Mouse (Mus musculus) urinary bladder, postnatal 10 days (tissue): Measurements from ENCODE around the gene Apobec1.
"Not testable (repeated sequence)": the region's sequence is repeated elsewhere in the genome, so short reads cannot be mapped to it uniquely, and the experiment has no call there.

ENCODE experiments used
- DNase-seq: peaks from one replicate; pipeline ENCODE4 v3.0.0; 2022; ENCODE audit warnings: low spot score

The Apobec1 gene

GRCm38 (mm10) chr6:122560427-122560826, 41.8 kb downstream of the Apobec1 start:
- DNase-seq: no peak

- DNase-seq: no peak
Measured at GRCm38 (mm10) chr6:122556959-122557561, 45.2 kb downstream of the Apobec1 start.

- no peak for DNase-seq
Measured at GRCm38 (mm10) chr6:122555266-122555665, 47.0 kb downstream of the Apobec1 start.

- no peak for DNase-seq
Measured at GRCm38 (mm10) chr6:122554102-122554501, 48.1 kb downstream of the Apobec1 start.

GRCm38 (mm10) chr6:122553606-122554005, 48.6 kb downstream of the Apobec1 start, which contains the start of gene Aicda:
Gene Aicda, plus strand, starts transcription at chr6:122553801.
- DNase-seq: no peak

- DNase-seq: no peak
Measured at GRCm38 (mm10) chr6:122545948-122546347, 56.3 kb downstream of the Apobec1 start.

- DNase-seq: no peak
Measured at GRCm38 (mm10) chr6:122545289-122545882, 56.9 kb downstream of the Apobec1 start.

GRCm38 (mm10) chr6:122544672-122545071, 57.6 kb downstream of the Apobec1 start:
- no peak for DNase-seq

GRCm38 (mm10) chr6:122543574-122543973, 58.7 kb downstream of the Apobec1 start:
- DNase-seq: no peak

- DNase-seq: not testable (repeated sequence)
Measured at GRCm38 (mm10) chr6:122542459-122542858, 59.8 kb downstream of the Apobec1 start.

- no peak for DNase-seq
Measured at GRCm38 (mm10) chr6:122539564-122539963, 62.7 kb downstream of the Apobec1 start.

GRCm38 (mm10) chr6:122534032-122534431, 68.2 kb downstream of the Apobec1 start:
- no peak for DNase-seq

- no peak for DNase-seq
Measured at GRCm38 (mm10) chr6:122532883-122533302, 69.4 kb downstream of the Apobec1 start.

- no peak for DNase-seq
Measured at GRCm38 (mm10) chr6:122531466-122532174, 70.6 kb downstream of the Apobec1 start.

- no peak for DNase-seq
Measured at GRCm38 (mm10) chr6:122528136-122528535, 74.1 kb downstream of the Apobec1 start.
